Mouse (Mus musculus) small intestine, adult 2 months (tissue): ENCODE measurements around the gene Rbks. TPM values are rescaled to one million over a fixed set of nuclear protein-coding genes. Genes with fewer than 3 reads are reported as not detected.
A peak's percentile ranks its signal among the peaks of the same experiment; 100 is the strongest.

Experiments used
- H3K27ac ChIP-seq: fragments of 200-500 bp; 2 replicates; pipeline ENCODE4 v1.5.1; 2012; ENCODE audit warnings: low read depth, low read length, control low read depth, inconsistent platforms; ENCODE audit not compliant: insufficient read depth
- H3K27me3 ChIP-seq: fragments of 200-500 bp; 2 replicates; pipeline ENCODE4 v1.6.1; 2012; ENCODE audit warnings: mild to moderate bottlenecking, moderate library complexity, low read length, inconsistent platforms; ENCODE audit not compliant: control insufficient read depth, insufficient read depth
- H3K36me3 ChIP-seq: fragments of 200-500 bp; 2 replicates; pipeline ENCODE4 v1.6.1; 2012; ENCODE audit warnings: mild to moderate bottlenecking, low read length, control low read depth, inconsistent platforms; ENCODE audit not compliant: control insufficient read depth, insufficient read depth
- H3K4me1 ChIP-seq: fragments of 200-500 bp; 2 replicates; pipeline ENCODE4 v1.6.1; 2012; ENCODE audit warnings: low read length, inconsistent platforms, mixed read lengths; ENCODE audit not compliant: control insufficient read depth, insufficient read depth, insufficient read length
- H3K4me3 ChIP-seq: fragments of 200-500 bp; 2 replicates; pipeline ENCODE4 v1.5.1; 2012; ENCODE audit warnings: low read depth, mild to moderate bottlenecking, control low read depth, inconsistent platforms, low read length, moderate library complexity
- CTCF ChIP-seq: fragments of 200-500 bp; IDR thresholded peaks from 2 replicates; pipeline ENCODE4 v1.5.1; 2012; ENCODE audit warnings: low read depth, mild to moderate bottlenecking, control low read depth, inconsistent platforms, low read length, moderate library complexity, mixed read lengths; ENCODE audit not compliant: insufficient replicate concordance, insufficient read length; ENCODE audit errors: extremely low read depth
- POLR2A ChIP-seq: fragments of 200-500 bp; IDR thresholded peaks from 2 replicates; pipeline ENCODE4 v1.6.1; 2012; ENCODE audit warnings: low read depth, mild to moderate bottlenecking, control low read depth, inconsistent platforms, low read length, moderate library complexity
- WGBS: fragments of 180-500 bp; shearing (Covaris S2); methylation state at CpG from one replicate; pipeline ENCODE4 v1.1.7; 2018; 5-methylcytosine and 5-hydroxymethylcytosine counted together
- polyA plus RNA-seq: library from polyadenylated mRNA; depleted of rRNA; stranded (reverse); fragments of >200 nt; gene quantifications from 2 replicates; pipeline ENCODE4 v1.2.3, GENCODE M21; 2012

Gene Rbks
- polyA plus RNA-seq, 1 experiment = 15.5 TPM

GRCm38 (mm10) chr5:31655688-31656190 lies 41.7 kb downstream of the Rbks start:
- no peaks in the 10 kb centered on the region for H3K27me3 ChIP-seq

GRCm38 (mm10) chr5:31650518-31651288 lies 46.7 kb downstream of the Rbks start:
- Histone ChIP-seq H3K4me1 (peaks cover 6% of the 10 kb centered on the region), H3K27me3 (no peaks in the 10 kb centered on the region), H3K27ac (no peak overlapping the region), H3K36me3 (peaks cover 26% of the 10 kb centered on the region), H3K4me3 (no peak overlapping the region)
- TF ChIP-seq POLR2A (no peak), CTCF (no peak)
- 88% methylated on average over 2 of the region's 2 CpGs for WGBS

More at GRCm38 (mm10) chr5:31655688-31656190, 41.7 kb downstream of the Rbks start:
- Histone ChIP-seq H3K4me1 (no peaks in the 10 kb centered on the region), H3K36me3 (peaks cover 25% of the 10 kb centered on the region), H3K4me3 (no peak overlapping the region), H3K27ac (no peak overlapping the region)
- 83% methylated on average over 1 of the region's 1 CpGs for whole genome bisulfite sequencing
- TF ChIP-seq CTCF (no peak), POLR2A (no peak)

GRCm38 (mm10) chr5:31647327-31647726 lies 50.1 kb downstream of the Rbks start:
- H3K4me1 ChIP-seq = peaks cover 6% of the 10 kb centered on the region
- peak overlapping the region; percentile 32; the same call in 1 of the 2 replicates for H3K27ac ChIP-seq
- TF ChIP-seq CTCF = no peak
- no peak for TF ChIP-seq POLR2A
- H3K4me3 ChIP-seq = no peak overlapping the region
- H3K36me3 ChIP-seq = peaks cover 28% of the 10 kb centered on the region
- H3K27me3 ChIP-seq = no peaks in the 10 kb centered on the region
- WGBS = 33% methylated on average over 2 of the region's 2 CpGs

GRCm38 (mm10) chr5:31646574-31646973 lies 50.9 kb downstream of the Rbks start:
- peak overlapping the region; percentile 58 for H3K27ac ChIP-seq
- TF ChIP-seq CTCF (no peak), POLR2A (no peak)
- H3K4me3 ChIP-seq = no peak overlapping the region
- H3K27me3 ChIP-seq = no peaks in the 10 kb centered on the region
- 19% methylated on average over 6 of the region's 6 CpGs for WGBS
- peaks cover 30% of the 10 kb centered on the region for H3K36me3 ChIP-seq
- H3K4me1 ChIP-seq = peaks cover 6% of the 10 kb centered on the region

GRCm38 (mm10) chr5:31645798-31646197 lies 51.6 kb downstream of the Rbks start:
- Histone ChIP-seq H3K4me1 (peaks cover 6% of the 10 kb centered on the region), H3K27me3 (no peaks in the 10 kb centered on the region), H3K36me3 (peaks cover 31% of the 10 kb centered on the region), H3K27ac (no peak overlapping the region), H3K4me3 (no peak overlapping the region)
- TF ChIP-seq POLR2A (no peak), CTCF (no peak)
- 90% methylated on average over 6 of the region's 6 CpGs for WGBS

- TF ChIP-seq CTCF (no peak), POLR2A (no peak)
- peaks cover 27% of the 10 kb centered on the region for H3K36me3 ChIP-seq
- no peak overlapping the region for H3K4me3 ChIP-seq
- WGBS = 88% methylated on average over 6 of the region's 6 CpGs
- peaks cover 6% of the 10 kb centered on the region for H3K4me1 ChIP-seq
- no peaks in the 10 kb centered on the region for H3K27me3 ChIP-seq
- H3K27ac ChIP-seq = no peak overlapping the region
Observed at GRCm38 (mm10) chr5:31644847-31645246, 52.6 kb downstream of the Rbks start.

- TF ChIP-seq POLR2A = no peak
- TF ChIP-seq CTCF = no peak
- no peak overlapping the region for H3K27ac ChIP-seq
- H3K36me3 ChIP-seq = peaks cover 22% of the 10 kb centered on the region
- WGBS = 89% methylated on average over 4 of the region's 4 CpGs
- H3K4me3 ChIP-seq = no peak overlapping the region
- no peaks in the 10 kb centered on the region for H3K27me3 ChIP-seq
- H3K4me1 ChIP-seq = peaks cover 6% of the 10 kb centered on the region
Observed at GRCm38 (mm10) chr5:31644272-31644671, 53.2 kb downstream of the Rbks start.
